Mouse (Mus musculus) midbrain, embryonic 15.5 days (tissue): ENCODE measurements around the gene Myo1b. TPM values are rescaled to one million over a fixed set of nuclear protein-coding genes. Genes with fewer than 3 reads are reported as not detected.

Source experiments
- ATAC-seq: fragments of 200-750 bp; cut with Nextera tagmentation; replicated peaks from 2 replicates; pipeline ENCODE4 v1.8.0; 2017; ENCODE audit warnings: moderate TSS enrichment
- H3K27ac ChIP-seq: fragments of 300-500 bp; sonication (generic); 2 replicates; pipeline ENCODE4 v1.5.1; 2015; ENCODE audit warnings: mild to moderate bottlenecking, inconsistent platforms
- H3K27me3 ChIP-seq: fragments of 300-500 bp; sonication (generic); replicated peaks from 2 replicates; pipeline ENCODE4 v1.6.1; 2015; ENCODE audit warnings: inconsistent platforms
- H3K36me3 ChIP-seq: fragments of 300-500 bp; sonication (generic); replicated peaks from 2 replicates; pipeline ENCODE4 v1.6.1; 2015; ENCODE audit warnings: inconsistent platforms
- H3K4me1 ChIP-seq: fragments of 300-500 bp; sonication (generic); 2 replicates; pipeline ENCODE4 v1.6.1; 2015; ENCODE audit warnings: inconsistent platforms
- H3K4me2 ChIP-seq: fragments of 300-500 bp; sonication (generic); 2 replicates; pipeline ENCODE4 v1.6.1; 2015; ENCODE audit warnings: inconsistent platforms, mild to moderate bottlenecking, moderate library complexity
- H3K4me3 ChIP-seq: fragments of 300-500 bp; sonication (generic); 2 replicates; pipeline ENCODE4 v1.5.1; 2015; ENCODE audit warnings: mild to moderate bottlenecking, inconsistent platforms
- H3K9ac ChIP-seq: fragments of 300-500 bp; sonication (generic); 2 replicates; pipeline ENCODE4 v1.6.1; 2015; ENCODE audit warnings: mild to moderate bottlenecking, inconsistent platforms
- H3K9me3 ChIP-seq: fragments of 300-500 bp; sonication (generic); 2 replicates; pipeline ENCODE4 v1.6.1; 2016; ENCODE audit warnings: inconsistent platforms
- WGBS: fragments of 180-500 bp; shearing (Covaris S2); methylation state at CpG from one replicate; pipeline ENCODE4 v1.1.7; 2015; ENCODE audit warnings: mixed read lengths; 5-methylcytosine and 5-hydroxymethylcytosine counted together
- polyA plus RNA-seq: library from polyadenylated mRNA; unstranded; fragments of >200 nt; fragmentation: Nextera tagmentation; extraction: Ambion mirVana; gene quantifications from 2 replicates; pipeline ENCODE4 v1.2.1, GENCODE M21; 2015

The Myo1b gene
- polyA plus RNA-seq, 1 experiment from 2014 or later: 69.4 TPM

DNA sequence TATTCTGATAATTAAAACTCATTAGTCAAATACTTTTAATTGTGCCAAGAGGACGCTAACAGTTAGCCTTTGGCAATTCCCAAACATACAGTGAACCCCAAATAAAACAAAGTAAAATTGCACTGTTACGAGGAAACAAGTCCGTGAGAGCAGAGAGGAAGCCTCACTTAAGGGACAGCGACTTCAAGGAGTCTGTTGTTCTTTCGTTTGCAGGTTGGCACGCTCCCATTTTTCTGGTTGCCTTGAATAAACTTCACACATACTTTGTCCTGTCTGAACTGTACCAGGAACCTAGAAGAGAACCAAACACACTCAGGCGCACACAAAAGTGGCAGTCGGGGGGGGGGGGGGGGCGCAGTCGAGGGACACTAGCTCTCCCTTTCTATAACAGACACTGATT is 164.9 kb downstream of the Myo1b start:
- peaks cover 10% of the 10 kb centered on the region; the same call in 1 of the 2 replicates for H3K4me1 ChIP-seq
- H3K27me3 ChIP-seq: no peaks in the 10 kb centered on the region
- H3K9me3 ChIP-seq: no peaks in the 10 kb centered on the region
- H3K4me2 ChIP-seq: no peak overlapping the region
- H3K27ac ChIP-seq: no peak overlapping the region
- no peak overlapping the region for H3K4me3 ChIP-seq
- 84% methylated on average over 10 of the region's 10 CpGs for WGBS
- H3K36me3 ChIP-seq: 0 out of 2 replicates have a peak, but pooled peaks cover 14% of the 10 kb centered on the region
- no peak for ATAC-seq
- H3K9ac ChIP-seq: no peak overlapping the region

DNA sequence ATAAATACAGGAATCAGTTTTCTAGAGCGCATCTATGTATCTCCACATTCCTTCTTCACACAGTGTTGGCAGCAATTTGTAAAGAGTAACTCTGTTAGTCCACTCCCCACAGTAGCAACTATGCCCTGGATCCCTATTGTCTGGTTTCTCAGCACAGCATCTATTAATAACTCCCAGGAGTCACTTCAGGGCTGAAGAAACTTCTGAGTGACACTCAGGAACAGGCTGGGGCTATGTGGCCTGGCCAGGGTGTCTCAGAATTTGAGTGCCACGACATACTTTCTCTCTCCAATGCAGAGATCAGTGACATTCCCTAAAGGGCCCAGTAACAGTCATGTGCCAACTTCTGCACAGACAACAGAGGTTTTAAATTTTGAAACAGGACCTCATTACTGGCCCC is 167.6 kb downstream of the Myo1b start:
- Histone ChIP-seq H3K9me3 (no peaks in the 10 kb centered on the region), H3K4me2 (no peak overlapping the region), H3K4me1 (peaks cover 10% of the 10 kb centered on the region; the same call in 1 of the 2 replicates), H3K4me3 (no peak overlapping the region), H3K27ac (no peak overlapping the region), H3K36me3 (no peaks in the 10 kb centered on the region), H3K27me3 (no peaks in the 10 kb centered on the region), H3K9ac (no peak overlapping the region)
- WGBS: 87% methylated on average over 2 of the region's 2 CpGs
- ATAC-seq: no peak

DNA sequence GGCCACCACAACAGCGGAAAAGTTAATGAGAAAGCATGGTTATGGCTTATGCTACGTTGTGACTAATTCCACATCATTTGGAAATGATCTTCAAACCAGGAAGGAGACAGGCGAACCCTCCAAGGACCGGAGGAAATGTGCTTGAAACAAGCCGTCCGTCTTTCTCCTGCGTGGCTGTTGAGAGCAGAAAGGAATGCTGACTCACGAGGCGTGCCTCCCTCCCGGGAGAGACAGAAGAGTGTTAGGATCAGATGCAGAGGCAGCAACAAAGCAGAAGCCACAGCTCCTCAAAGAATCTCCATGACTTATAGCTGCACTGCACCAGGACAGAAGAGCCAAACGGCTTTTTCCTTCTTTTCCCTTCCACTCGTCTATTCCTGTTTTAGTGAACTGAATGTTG is 168.4 kb downstream of the Myo1b start:
- Histone ChIP-seq H3K36me3 (no peaks in the 10 kb centered on the region), H3K27me3 (no peaks in the 10 kb centered on the region), H3K27ac (no peak overlapping the region), H3K9ac (no peak overlapping the region), H3K4me2 (no peak overlapping the region), H3K9me3 (no peaks in the 10 kb centered on the region), H3K4me1 (peaks cover 10% of the 10 kb centered on the region; the same call in 1 of the 2 replicates), H3K4me3 (no peak overlapping the region)
- ATAC-seq: 0 out of 2 replicates have a peak, but pooled peaks have one; percentile 49
- WGBS: 23% methylated on average over 12 of the region's 12 CpGs

GRCm38 (mm10) chr1:51746711-51747240 is 169.1 kb downstream of the Myo1b start:
- H3K4me2 ChIP-seq: no peak overlapping the region
- H3K36me3 ChIP-seq: no peaks in the 10 kb centered on the region
- WGBS: 72% methylated on average over 15 of the region's 15 CpGs
- no peaks in the 10 kb centered on the region for H3K9me3 ChIP-seq
- no peak overlapping the region for H3K27ac ChIP-seq
- no peak overlapping the region for H3K4me3 ChIP-seq
- H3K27me3 ChIP-seq: no peaks in the 10 kb centered on the region
- no peak overlapping the region for H3K9ac ChIP-seq
- no peak for ATAC-seq
- H3K4me1 ChIP-seq: peaks cover 10% of the 10 kb centered on the region; the same call in 1 of the 2 replicates

- ATAC-seq: no peak
- H3K27me3 ChIP-seq: no peaks in the 10 kb centered on the region
- H3K4me1 ChIP-seq: peaks cover 10% of the 10 kb centered on the region; the same call in 1 of the 2 replicates
- H3K9ac ChIP-seq: no peak overlapping the region
- no peaks in the 10 kb centered on the region for H3K9me3 ChIP-seq
- 91% methylated on average over 3 of the region's 3 CpGs for WGBS
- H3K4me2 ChIP-seq: no peak overlapping the region
- no peaks in the 10 kb centered on the region for H3K36me3 ChIP-seq
- no peak overlapping the region for H3K27ac ChIP-seq
- H3K4me3 ChIP-seq: no peak overlapping the region
Measured at GRCm38 (mm10) chr1:51743756-51744425, 172.0 kb downstream of the Myo1b start.

GRCm38 (mm10) chr1:51742586-51742985 is 173.3 kb downstream of the Myo1b start:
- H3K4me2 ChIP-seq: no peak overlapping the region
- H3K9ac ChIP-seq: no peak overlapping the region
- 93% methylated on average over 1 of the region's 1 CpGs for WGBS
- no peak for ATAC-seq
- H3K4me3 ChIP-seq: no peak overlapping the region
- H3K4me1 ChIP-seq: peaks cover 9% of the 10 kb centered on the region; the same call in 1 of the 2 replicates
- H3K27ac ChIP-seq: no peak overlapping the region
- no peaks in the 10 kb centered on the region for H3K36me3 ChIP-seq
- no peaks in the 10 kb centered on the region for H3K9me3 ChIP-seq
- no peaks in the 10 kb centered on the region for H3K27me3 ChIP-seq

DNA sequence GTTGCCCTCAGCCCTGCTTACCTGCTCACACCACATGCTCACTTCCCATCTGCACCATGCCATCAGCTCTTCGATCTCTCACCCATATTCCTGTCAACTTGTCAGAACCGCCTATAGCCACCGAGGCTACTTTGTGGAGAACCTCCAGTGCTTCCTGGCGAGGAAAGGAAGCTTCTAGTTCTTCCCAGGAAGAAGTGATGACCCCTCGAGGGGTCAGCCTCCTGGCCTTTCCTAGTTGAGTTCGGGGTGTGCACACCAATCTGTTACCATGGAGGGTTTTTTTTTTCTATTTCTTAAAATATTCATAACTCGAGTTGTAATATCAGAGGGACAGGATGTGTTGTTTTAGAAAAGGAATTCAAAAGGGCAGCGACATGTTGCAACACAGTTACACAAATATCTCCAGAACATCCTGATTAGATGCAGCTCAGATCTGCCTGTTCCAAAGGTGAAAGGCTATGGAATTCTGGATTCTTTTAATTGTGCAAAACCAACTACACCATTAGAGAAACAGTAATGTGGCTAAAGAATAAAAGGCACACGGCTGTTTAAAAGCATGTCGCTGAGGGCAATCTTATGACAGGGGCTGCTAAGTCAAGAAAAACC is 175.1 kb downstream of the Myo1b start:
- Histone ChIP-seq H3K4me1 (no peaks in the 10 kb centered on the region), H3K4me3 (no peak overlapping the region), H3K9ac (no peak overlapping the region), H3K9me3 (no peaks in the 10 kb centered on the region), H3K27ac (no peak overlapping the region), H3K36me3 (no peaks in the 10 kb centered on the region), H3K27me3 (no peaks in the 10 kb centered on the region), H3K4me2 (no peak overlapping the region)
- WGBS: 92% methylated on average over 10 of the region's 10 CpGs
- ATAC-seq: no peak

GRCm38 (mm10) chr1:51739252-51739852 is 176.5 kb downstream of the Myo1b start:
- ATAC-seq: no peak
- no peak overlapping the region for H3K9ac ChIP-seq
- 76% methylated on average over 5 of the region's 5 CpGs for WGBS
- no peaks in the 10 kb centered on the region for H3K9me3 ChIP-seq
- no peak overlapping the region for H3K4me2 ChIP-seq
- no peaks in the 10 kb centered on the region for H3K36me3 ChIP-seq
- no peaks in the 10 kb centered on the region for H3K27me3 ChIP-seq
- no peak overlapping the region for H3K4me3 ChIP-seq
- H3K27ac ChIP-seq: no peak overlapping the region
- H3K4me1 ChIP-seq: no peaks in the 10 kb centered on the region

GRCm38 (mm10) chr1:51736822-51737221 is 179.0 kb downstream of the Myo1b start:
- Histone ChIP-seq H3K4me3 (no peak overlapping the region), H3K27me3 (no peaks in the 10 kb centered on the region), H3K36me3 (no peaks in the 10 kb centered on the region), H3K9ac (no peak overlapping the region), H3K9me3 (no peaks in the 10 kb centered on the region), H3K27ac (no peak overlapping the region), H3K4me2 (no peak overlapping the region), H3K4me1 (no peaks in the 10 kb centered on the region)
- ATAC-seq: no peak
- 71% methylated on average over 2 of the region's 2 CpGs for WGBS

DNA sequence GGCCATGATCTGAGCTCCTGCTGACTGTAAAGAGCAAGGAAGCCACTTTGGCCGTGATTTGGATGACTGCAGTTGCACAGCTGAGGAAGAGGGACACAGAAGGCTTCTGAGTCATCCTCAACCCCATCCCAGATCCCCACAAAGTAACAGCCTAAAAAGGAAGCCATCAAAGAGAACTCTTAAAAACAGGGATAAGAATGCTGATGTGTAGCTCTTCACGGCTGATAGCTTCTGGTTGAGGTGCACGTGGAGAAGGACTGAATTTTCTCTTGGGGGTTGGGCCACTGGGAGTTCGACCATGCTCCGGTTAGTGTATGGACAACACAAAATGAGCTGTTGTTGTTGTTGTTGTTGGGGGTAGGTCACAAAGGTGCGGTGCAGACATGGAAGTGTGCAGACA is 181.2 kb downstream of the Myo1b start:
- no peak overlapping the region for H3K4me2 ChIP-seq
- no peaks in the 10 kb centered on the region for H3K4me1 ChIP-seq
- no peak overlapping the region for H3K27ac ChIP-seq
- no peak overlapping the region for H3K9ac ChIP-seq
- H3K4me3 ChIP-seq: no peak overlapping the region
- H3K36me3 ChIP-seq: no peaks in the 10 kb centered on the region
- WGBS: 83% methylated on average over 6 of the region's 6 CpGs
- no peak for ATAC-seq
- no peaks in the 10 kb centered on the region for H3K27me3 ChIP-seq
- H3K9me3 ChIP-seq: no peaks in the 10 kb centered on the region

DNA sequence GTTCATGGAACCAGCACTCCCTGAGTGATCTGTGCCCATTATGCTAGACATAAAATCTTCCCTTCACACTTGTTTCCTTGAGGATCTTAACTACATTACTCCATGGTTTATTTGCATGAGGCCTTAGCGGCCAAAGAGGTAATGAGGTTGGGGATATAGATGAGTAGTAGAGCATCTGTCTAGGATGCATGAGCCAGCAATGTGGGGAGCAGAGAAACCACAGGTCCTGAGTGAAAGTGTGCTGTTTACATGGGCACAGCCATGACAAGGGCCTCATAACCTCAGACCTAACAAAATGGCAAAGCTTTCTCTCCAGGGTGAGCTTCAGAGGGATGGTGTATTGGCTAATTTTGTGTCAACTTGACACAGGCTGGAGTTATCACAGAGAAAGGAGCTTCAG is 186.5 kb downstream of the Myo1b start:
- Histone ChIP-seq H3K36me3 (no peaks in the 10 kb centered on the region), H3K4me1 (no peaks in the 10 kb centered on the region), H3K27me3 (no peaks in the 10 kb centered on the region), H3K9me3 (no peaks in the 10 kb centered on the region), H3K9ac (no peak overlapping the region), H3K4me3 (no peak overlapping the region), H3K27ac (no peak overlapping the region), H3K4me2 (no peak overlapping the region)
- WGBS: 87% methylated on average over 1 of the region's 1 CpGs
- ATAC-seq: no peak

DNA sequence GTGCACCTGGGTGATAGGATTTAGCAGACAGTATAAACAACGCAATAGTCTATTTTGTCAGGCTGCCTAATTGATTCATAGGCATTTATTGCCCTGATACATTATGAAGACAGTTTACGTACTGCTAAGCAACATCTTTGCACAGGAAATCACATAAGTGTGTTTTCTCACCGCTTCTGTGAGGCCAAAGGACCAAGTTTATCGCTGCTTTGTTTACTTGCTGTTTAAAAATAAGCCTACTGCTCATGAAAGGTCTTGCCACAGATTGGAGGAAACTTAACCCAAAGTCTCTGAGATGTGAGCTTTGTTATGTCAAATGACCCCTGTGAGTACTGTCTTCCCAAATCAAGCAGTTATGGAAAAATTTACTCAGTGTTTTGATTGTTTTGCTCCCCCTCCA is 187.1 kb downstream of the Myo1b start:
- 79% methylated on average over 4 of the region's 4 CpGs for WGBS
- H3K9ac ChIP-seq: no peak overlapping the region
- ATAC-seq: no peak

More for the DNA sequence above, 187.1 kb downstream of the Myo1b start:
- H3K36me3 ChIP-seq: no peaks in the 10 kb centered on the region
- no peaks in the 10 kb centered on the region for H3K9me3 ChIP-seq
- no peaks in the 10 kb centered on the region for H3K4me1 ChIP-seq
- no peak overlapping the region for H3K4me2 ChIP-seq
- no peak overlapping the region for H3K4me3 ChIP-seq
- no peak overlapping the region for H3K27ac ChIP-seq
- H3K27me3 ChIP-seq: no peaks in the 10 kb centered on the region
